Mouse (Mus musculus) gastrocnemius, postnatal 36 days (tissue): Measurements from ENCODE around the gene Coil. TPM values are rescaled to one million over a fixed set of nuclear protein-coding genes. Genes with fewer than 3 reads are reported as not detected.

Experiments used
- DNase-seq, 2 experiments: peaks; one replicate each; pipeline ENCODE4 v3.0.0; 2022
- intact Hi-C: fragments of 180-260 bp; cut with DNase I; formaldehyde crosslinking; loops from one replicate; pipeline ENCODE4 v1.15.1; 2025
- long read RNA-seq, 2 experiments: library from polyadenylated mRNA; stranded (forward); transcript quantifications; one replicate each; pipeline ENCODE4 v2.0.0; 2021
- total RNA-seq, 2 experiments: library from RNA; stranded (reverse); gene quantifications; 2 replicates each; pipeline ENCODE4 v1.2.3; 2021

Coil gene
- total RNA-seq: 1 to 10 TPM; 3.3 to 3.8 TPM
- long read RNA-seq, experiment 1, partial matches to known transcripts: 0 of 1 reads
- long read RNA-seq, experiment 1, other reads (novel, unspliced or antisense): 0 of 1 reads
- long read RNA-seq, experiment 2, partial matches to known transcripts: 0 of 5 reads
- long read RNA-seq, experiment 2, other reads (novel, unspliced or antisense): 2 of 5 reads

GRCm38 (mm10) chr11:88970202-88970732, at the start of gene Coil:
Gene Coil, plus strand, starts transcription at chr11:88970252.
- no peak for DNase-seq
- intact Hi-C loops: loop anchor here (5.0 kb wide), 1 partner anchor 63 kb away; no protein-coding TSS in a partner anchor

GRCm38 (mm10) chr11:88926566-88926965, 43.5 kb upstream of the Coil start:
- intact Hi-C loops: no loop called here
- no peak for DNase-seq

- no peak for DNase-seq
- intact Hi-C loops: no loop called here
Measured at GRCm38 (mm10) chr11:88931692-88932530, 38.1 kb upstream of the Coil start.

GRCm38 (mm10) chr11:88933030-88933429, 37.0 kb upstream of the Coil start:
- intact Hi-C loops: no loop called here
- no peak for DNase-seq

- intact Hi-C loops: no loop called here
- no peak for DNase-seq
Measured at GRCm38 (mm10) chr11:88934089-88935000, 35.7 kb upstream of the Coil start.

- DNase-seq: no peak
- intact Hi-C loops: no loop called here
Measured at GRCm38 (mm10) chr11:88937886-88938285, 32.2 kb upstream of the Coil start.

- intact Hi-C loops: no loop called here
- no peak for DNase-seq
Measured at GRCm38 (mm10) chr11:88938770-88939169, 31.3 kb upstream of the Coil start.

GRCm38 (mm10) chr11:88939634-88940033, 30.4 kb upstream of the Coil start:
- DNase-seq: no peak
- intact Hi-C loops: no loop called here

- intact Hi-C loops: no loop called here
Measured at GRCm38 (mm10) chr11:88941489-88941888, 28.6 kb upstream of the Coil start.

GRCm38 (mm10) chr11:88945971-88946585, 24.0 kb upstream of the Coil start:
- intact Hi-C loops: loop anchor here (5.0 kb wide), 1 partner anchor 99 kb away; no protein-coding TSS in a partner anchor
- DNase-seq: no peak

More at GRCm38 (mm10) chr11:88941489-88941888, 28.6 kb upstream of the Coil start:
- DNase-seq: no peak

- intact Hi-C loops: loop anchor here (5.0 kb wide), 1 partner anchor 102 kb away; no protein-coding TSS in a partner anchor
- no peak for DNase-seq
Measured at GRCm38 (mm10) chr11:88948896-88949295, 21.2 kb upstream of the Coil start.

- intact Hi-C loops: loop anchor here (5.0 kb wide), 2 partner anchors 93 to 103 kb away; no protein-coding TSS in a partner anchor
- no peak for DNase-seq
Measured at GRCm38 (mm10) chr11:88949802-88950639, 20.0 kb upstream of the Coil start.

GRCm38 (mm10) chr11:88950640-88951250, 19.3 kb upstream of the Coil start:
- intact Hi-C loops: loop anchor here (5.0 kb wide), 1 partner anchor 93 kb away; no protein-coding TSS in a partner anchor

GRCm38 (mm10) chr11:88951576-88951975, 18.5 kb upstream of the Coil start:
- intact Hi-C loops: loop anchor here (5.0 kb wide), 1 partner anchor 94 kb away; no protein-coding TSS in a partner anchor
- DNase-seq: no peak

More at GRCm38 (mm10) chr11:88950640-88951250, 19.3 kb upstream of the Coil start:
- DNase-seq: no peak

- intact Hi-C loops: loop anchor here (5.0 kb wide), 1 partner anchor 95 kb away; no protein-coding TSS in a partner anchor
Measured at GRCm38 (mm10) chr11:88952117-88952516, 17.9 kb upstream of the Coil start.

GRCm38 (mm10) chr11:88953582-88953981, 16.5 kb upstream of the Coil start:
- DNase-seq: no peak
- intact Hi-C loops: loop anchor here (5.0 kb wide), 1 partner anchor 96 kb away; no protein-coding TSS in a partner anchor

More at GRCm38 (mm10) chr11:88952117-88952516, 17.9 kb upstream of the Coil start:
- no peak for DNase-seq

GRCm38 (mm10) chr11:88954803-88955202, 15.2 kb upstream of the Coil start:
- DNase-seq: no peak
- intact Hi-C loops: loop anchor here (5.0 kb wide), 2 partner anchors 48 to 98 kb away; no protein-coding TSS in a partner anchor
